Mouse (Mus musculus) MEL (cell line): ENCODE results near the gene Lin54. TPM values are rescaled to one million over a fixed set of nuclear protein-coding genes. Genes with fewer than 3 reads are reported as not detected.

ENCODE experiments used
- DNase-seq: peaks from one replicate; pipeline ENCODE4 v3.0.0; 2011; ENCODE audit warnings: low read depth, low spot score
- H3K27ac ChIP-seq: 2 replicates; pipeline ENCODE4 v1.5.1; 2012; ENCODE audit warnings: low read depth, mild to moderate bottlenecking, control low read depth, low read length, moderate library complexity; ENCODE audit not compliant: control insufficient read depth
- H3K27me3 ChIP-seq, 2 experiments: fragments of 150-350 bp in 1 of 2; sonication (generic) in 1 of 2; 2 replicates each; pipeline ENCODE4 v1.6.1; 2012; ENCODE audit warnings: low read length in 2 of 2, mild to moderate bottlenecking in 2 of 2, improper control_type of control experiment in 1 of 2, moderate library complexity in 1 of 2; ENCODE audit not compliant: insufficient read depth in 2 of 2, control insufficient read depth in 1 of 2
- H3K36me3 ChIP-seq, 2 experiments: 2 replicates each; pipeline ENCODE4 v1.6.1; 2012 to 2014; ENCODE audit warnings: low read length in 2 of 2, improper control_type of control experiment in 1 of 2, inconsistent platforms in 1 of 2, mild to moderate bottlenecking in 1 of 2; ENCODE audit not compliant: insufficient read depth in 2 of 2, control insufficient read depth in 1 of 2
- H3K4me1 ChIP-seq, 2 experiments: fragments of 150-350 bp in 1 of 2; sonication (generic) in 1 of 2; 2 replicates each; pipeline ENCODE4 v1.6.1; 2012; ENCODE audit warnings: low read length in 2 of 2, improper control_type of control experiment in 1 of 2, mild to moderate bottlenecking in 1 of 2; ENCODE audit not compliant: insufficient read depth in 2 of 2, control insufficient read depth in 1 of 2
- H3K4me3 ChIP-seq, 2 experiments: fragments of 150-350 bp in 1 of 2; sonication (generic) in 1 of 2; 2 replicates each; pipeline ENCODE4 v1.5.1; 2012; ENCODE audit warnings: low read depth in 2 of 2, low read length in 2 of 2, mild to moderate bottlenecking in 2 of 2, moderate library complexity in 2 of 2, control low read depth in 1 of 2, improper control_type of control experiment in 1 of 2; ENCODE audit not compliant: control insufficient read depth in 1 of 2, insufficient read depth in 1 of 2
- H3K79me2 ChIP-seq: 2 replicates; pipeline ENCODE4 v1.6.1; 2012; ENCODE audit warnings: mild to moderate bottlenecking, low read length, moderate library complexity; ENCODE audit not compliant: control insufficient read depth, poor library complexity, insufficient read depth
- H3K9ac ChIP-seq: 2 replicates; pipeline ENCODE4 v1.6.1; 2012; ENCODE audit warnings: low read depth, mild to moderate bottlenecking, control low read depth, low read length, moderate library complexity; ENCODE audit not compliant: control insufficient read depth, poor library complexity, severe bottlenecking
- H3K9me3 ChIP-seq: fragments of 150-350 bp; sonication (generic); replicated peaks from 2 replicates; pipeline ENCODE4 v1.6.1; 2012; ENCODE audit warnings: mild to moderate bottlenecking, low read length, improper control_type of control experiment, moderate library complexity; ENCODE audit not compliant: insufficient read depth
- BHLHE40 ChIP-seq: IDR thresholded peaks from 2 replicates; pipeline ENCODE4 v1.6.1; 2012; ENCODE audit warnings: low read depth, mild to moderate bottlenecking, inconsistent platforms, low read length, improper control_type of control experiment, borderline replicate concordance
- CHD1 ChIP-seq: IDR thresholded peaks from 2 replicates; pipeline ENCODE4 v1.6.1; 2012; ENCODE audit warnings: low read depth, mild to moderate bottlenecking, inconsistent platforms, low read length, improper control_type of control experiment
- CHD2 ChIP-seq: IDR thresholded peaks from 2 replicates; pipeline ENCODE4 v1.6.1; 2011; ENCODE audit warnings: low read length, improper control_type of control experiment
- CTCF ChIP-seq, 3 experiments: IDR thresholded peaks in 2 of 3; conservative IDR thresholded peaks in 1 of 3; 2 replicates each; pipeline ENCODE4 v1.5.1; 2011 to 2012; ENCODE audit warnings: low read length in 3 of 3, low read depth in 2 of 3, mild to moderate bottlenecking in 2 of 3, improper control_type of control experiment in 1 of 3, inconsistent platforms in 1 of 3, mixed read lengths in 1 of 3, moderate library complexity in 1 of 3; ENCODE audit not compliant: control insufficient read depth in 1 of 3, insufficient read depth in 1 of 3, poor library complexity in 1 of 3, severe bottlenecking in 1 of 3
- E2F4 ChIP-seq: IDR thresholded peaks from 2 replicates; pipeline ENCODE4 v1.6.1; 2011; ENCODE audit warnings: low read depth, low read length, improper control_type of control experiment, borderline replicate concordance
- ELF1 ChIP-seq: IDR thresholded peaks from 2 replicates; pipeline ENCODE4 v1.6.1; 2014; ENCODE audit warnings: low read depth, mild to moderate bottlenecking, inconsistent platforms, low read length, improper control_type of control experiment, moderate library complexity
- GABPA ChIP-seq: IDR thresholded peaks from 2 replicates; pipeline ENCODE4 v1.6.1; 2012; ENCODE audit warnings: low read depth, mild to moderate bottlenecking, inconsistent platforms, low read length, improper control_type of control experiment, moderate library complexity
- GATA1 ChIP-seq: IDR thresholded peaks from 2 replicates; pipeline ENCODE4 v1.6.1; 2011; ENCODE audit warnings: low read depth, low read length, improper control_type of control experiment
- HCFC1 ChIP-seq: IDR thresholded peaks from 2 replicates; pipeline ENCODE4 v1.6.1; 2012; ENCODE audit warnings: low read depth, mild to moderate bottlenecking, inconsistent platforms, low read length, improper control_type of control experiment, moderate library complexity
- JUND ChIP-seq: IDR thresholded peaks from 2 replicates; pipeline ENCODE4 v1.6.1; 2011; ENCODE audit warnings: low read depth, mild to moderate bottlenecking, improper control_type of control experiment, low read length
- KAT2A ChIP-seq: conservative IDR thresholded peaks from 2 replicates; pipeline ENCODE4 v1.6.1; 2012; ENCODE audit warnings: low read depth, low read length, improper control_type of control experiment, inconsistent platforms
- MAX ChIP-seq: IDR thresholded peaks from 2 replicates; pipeline ENCODE4 v1.6.1; 2011; ENCODE audit warnings: low read length, improper control_type of control experiment
- MAZ ChIP-seq: IDR thresholded peaks from 2 replicates; pipeline ENCODE4 v1.6.1; 2012; ENCODE audit warnings: low read depth, mild to moderate bottlenecking, inconsistent platforms, low read length, improper control_type of control experiment
- MEF2A ChIP-seq: IDR thresholded peaks from 2 replicates; pipeline ENCODE4 v1.6.1; 2014; ENCODE audit warnings: low read depth, mild to moderate bottlenecking, inconsistent platforms, low read length, improper control_type of control experiment; ENCODE audit not compliant: poor library complexity, insufficient replicate concordance, severe bottlenecking; ENCODE audit errors: extremely low read depth
- MXI1 ChIP-seq: IDR thresholded peaks from 2 replicates; pipeline ENCODE4 v1.6.1; 2011; ENCODE audit warnings: mild to moderate bottlenecking, low read depth, low read length, improper control_type of control experiment
- MYC ChIP-seq: IDR thresholded peaks from 2 replicates; pipeline ENCODE4 v1.6.1; 2011; ENCODE audit warnings: low read depth, mild to moderate bottlenecking, low read length, improper control_type of control experiment, moderate library complexity
- NELFE ChIP-seq: IDR thresholded peaks from 2 replicates; pipeline ENCODE4 v1.6.1; 2011; ENCODE audit warnings: low read depth, low read length, improper control_type of control experiment
- NRF1 ChIP-seq: IDR thresholded peaks from 2 replicates; pipeline ENCODE4 v1.6.1; 2014; ENCODE audit warnings: low read depth, mild to moderate bottlenecking, inconsistent platforms, low read length, improper control_type of control experiment, moderate library complexity; ENCODE audit not compliant: poor library complexity, insufficient read depth, severe bottlenecking
- POLR2A ChIP-seq, 2 experiments: IDR thresholded peaks; 2 replicates each; pipeline ENCODE4 v1.6.1; 2011 to 2012; ENCODE audit warnings: low read length in 2 of 2, mild to moderate bottlenecking in 2 of 2, control low read depth in 1 of 2, improper control_type of control experiment in 1 of 2, low read depth in 1 of 2, moderate library complexity in 1 of 2; ENCODE audit not compliant: control insufficient read depth in 1 of 2, insufficient read depth in 1 of 2, poor library complexity in 1 of 2
- POLR2AphosphoS2 ChIP-seq: IDR thresholded peaks from 2 replicates; pipeline ENCODE4 v1.6.1; 2011; ENCODE audit warnings: low read length, improper control_type of control experiment
- RAD21 ChIP-seq: IDR thresholded peaks from 2 replicates; pipeline ENCODE4 v1.6.1; 2011; ENCODE audit warnings: mild to moderate bottlenecking, low read depth, low read length, improper control_type of control experiment
- RCOR1 ChIP-seq: IDR thresholded peaks from 2 replicates; pipeline ENCODE4 v1.6.1; 2012; ENCODE audit warnings: low read depth, mild to moderate bottlenecking, inconsistent platforms, low read length, improper control_type of control experiment
- SIN3A ChIP-seq: IDR thresholded peaks from 2 replicates; pipeline ENCODE4 v1.6.1; 2012; ENCODE audit warnings: low read length, improper control_type of control experiment, inconsistent platforms
- TAL1 ChIP-seq: IDR thresholded peaks from 2 replicates; pipeline ENCODE4 v1.6.1; 2012; ENCODE audit warnings: mild to moderate bottlenecking, inconsistent platforms, low read length, moderate library complexity, mixed read lengths
- TBP ChIP-seq: IDR thresholded peaks from 2 replicates; pipeline ENCODE4 v1.8.0; 2011; ENCODE audit warnings: low read depth, low read length, improper control_type of control experiment
- TCF12 ChIP-seq: IDR thresholded peaks from 2 replicates; pipeline ENCODE4 v1.6.1; 2014; ENCODE audit warnings: low read depth, mild to moderate bottlenecking, inconsistent platforms, low read length, improper control_type of control experiment, moderate library complexity
- UBTF ChIP-seq: IDR thresholded peaks from 2 replicates; pipeline ENCODE4 v1.6.1; 2012; ENCODE audit warnings: low read depth, mild to moderate bottlenecking, inconsistent platforms, low read length, improper control_type of control experiment, moderate library complexity, borderline replicate concordance; ENCODE audit not compliant: insufficient read depth
- USF1 ChIP-seq: IDR thresholded peaks from 2 replicates; pipeline ENCODE4 v1.6.1; 2014; ENCODE audit warnings: low read depth, mild to moderate bottlenecking, inconsistent platforms, low read length, improper control_type of control experiment, moderate library complexity
- USF2 ChIP-seq, 2 experiments: IDR thresholded peaks; 2 replicates each; pipeline ENCODE4 v1.6.1; 2011 to 2012; ENCODE audit warnings: improper control_type of control experiment in 2 of 2, low read length in 2 of 2, borderline replicate concordance in 1 of 2, inconsistent platforms in 1 of 2, low read depth in 1 of 2, mild to moderate bottlenecking in 1 of 2; ENCODE audit not compliant: insufficient read depth in 1 of 2
- ZMIZ1 ChIP-seq: IDR thresholded peaks from 2 replicates; pipeline ENCODE4 v1.6.1; 2012; ENCODE audit warnings: low read depth, mild to moderate bottlenecking, inconsistent platforms, low read length, improper control_type of control experiment, moderate library complexity
- ZNF384 ChIP-seq: IDR thresholded peaks from 2 replicates; pipeline ENCODE4 v1.6.1; 2012; ENCODE audit warnings: low read depth, mild to moderate bottlenecking, inconsistent platforms, low read length, improper control_type of control experiment
- polyA plus RNA-seq, 2 experiments: library from polyadenylated mRNA; stranded (reverse) in 1 of 2; unstranded in 1 of 2; fragments of >175 nt in 1 of 2; fragments of >200 nt in 1 of 2; gene quantifications; 2 replicates each; pipeline versions ENCODE4 v1.2.1 to v1.2.4; 2012; ENCODE audit warnings: low replicate concordance in 2 of 2, low read depth in 1 of 2; ENCODE audit not compliant: insufficient read length in 2 of 2, insufficient read depth in 1 of 2, missing spikeins in 1 of 2
- total RNA-seq: library from RNA; depleted of rRNA; stranded (reverse); fragments of 300-350 nt; gene quantifications from 2 replicates; pipeline ENCODE4 v1.2.3, GENCODE M21; 2012

The Lin54 gene
- total and polyA plus RNA-seq, 3 experiments = 14.1 to 16.0 TPM; not detected in 1

- no peak for TF ChIP-seq GABPA
- no peak for TF ChIP-seq CHD1
- peak; percentile 72 for TF ChIP-seq NELFE
- no peak for TF ChIP-seq RAD21
- TF ChIP-seq ZNF384 = no peak
- peak; percentile 84 for TF ChIP-seq ZMIZ1
- no peak for TF ChIP-seq TAL1
- TF ChIP-seq POLR2A (IDR thresholded peaks at IDR 0.05; ENCODE audit: control insufficient read depth in 1 of 2, insufficient read depth in 1 of 2, low read depth in 1 of 2, low read length in 2 of 2, poor library complexity in 1 of 2) = peak; percentile 89
- no peak for TF ChIP-seq MEF2A
- TF ChIP-seq TBP = peak; percentile 59; the same call in 1 of the 2 replicates
- peak; percentile 43; the same call in 1 of the 2 replicates for TF ChIP-seq TCF12
- TF ChIP-seq USF2 (IDR thresholded peaks at IDR 0.05; ENCODE audit: borderline replicate concordance in 1 of 2, insufficient read depth in 1 of 2, low read depth in 1 of 2, low read length in 2 of 2) = no peak
- peak; percentile 76; the same call in 1 of the 2 replicates for TF ChIP-seq MAZ
- TF ChIP-seq HCFC1 = peak; percentile 88
- 0 out of 2 replicates have a peak, but pooled peaks have one; percentile 28 for TF ChIP-seq RCOR1
- peak; percentile 95; the same call in 1 of the 2 replicates for TF ChIP-seq MXI1
- TF ChIP-seq ELF1 = peak; percentile 100
- TF ChIP-seq SIN3A = peak; percentile 78
Measured at GRCm38 (mm10) chr5:100415761-100416590, 84.5 kb downstream of the Lin54 start, which contains the start of gene Sec31a (continued).

DNA sequence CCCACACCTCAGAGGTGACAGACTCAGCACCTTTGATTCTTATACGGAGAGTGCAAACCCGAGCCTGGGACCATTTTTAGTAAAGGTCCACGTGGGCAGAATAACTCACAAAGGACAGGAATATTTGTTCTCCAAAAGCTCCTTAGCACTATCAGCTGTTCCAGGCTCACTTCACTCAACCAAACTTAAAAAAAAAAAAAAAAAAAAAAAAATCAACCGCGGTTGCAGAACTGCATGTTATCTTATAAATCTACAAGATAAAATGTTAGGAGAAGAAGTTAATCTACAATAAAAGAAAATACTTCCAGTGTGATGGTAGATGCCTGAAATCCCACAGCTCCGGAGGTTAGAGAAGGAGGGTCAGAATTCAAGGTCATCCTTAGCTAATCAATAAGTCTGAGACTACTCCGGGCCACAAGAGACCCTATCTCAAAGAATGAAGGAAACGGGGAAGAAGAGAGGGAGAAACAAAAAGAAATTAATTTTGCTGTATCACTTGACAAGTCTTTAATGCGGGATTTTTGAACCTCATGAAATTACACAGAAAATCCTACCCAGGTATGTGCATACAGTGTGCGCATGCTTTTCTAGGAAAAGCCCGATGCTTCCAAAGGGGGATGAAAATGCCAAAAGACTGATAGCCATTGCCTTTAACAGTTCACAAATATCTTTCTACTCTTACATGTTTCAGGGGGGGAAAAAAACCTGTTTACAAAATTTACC is 85.8 kb downstream of the Lin54 start:
- H3K9ac ChIP-seq = peak overlapping the region; percentile 41
- no peaks in the 10 kb centered on the region for H3K9me3 ChIP-seq
- H3K36me3 ChIP-seq = peaks cover 0 to 23% of the 10 kb centered on the region in 2 experiments; a peak in 3 of 4 replicates
- no peak overlapping the region for H3K27ac ChIP-seq
- peaks cover 27% of the 10 kb centered on the region for H3K79me2 ChIP-seq
- H3K4me3 ChIP-seq = peak overlapping the region; percentile 45 to 96
- DNase-seq = peak; percentile 15
- H3K27me3 ChIP-seq = no peaks in the 10 kb centered on the region
- H3K4me1 ChIP-seq = peaks cover 0 to 13% of the 10 kb centered on the region in 2 experiments; a peak in 2 of 4 replicates
- no peak for TF ChIP-seq NRF1
- no peak for TF ChIP-seq MYC
- TF ChIP-seq ELF1 = no peak
- TF ChIP-seq JUND = no peak
- TF ChIP-seq GABPA = no peak
- peak; percentile 36; the same call in 1 of the 2 replicates for TF ChIP-seq TCF12
- TF ChIP-seq BHLHE40 = no peak
- TF ChIP-seq CTCF (IDR thresholded peaks at IDR 0.05 in 2 of 3, conservative IDR thresholded peaks at IDR 0.05 in 1 of 3; ENCODE audit: control insufficient read depth in 1 of 3, insufficient read depth in 1 of 3, low read depth in 2 of 3, low read length in 3 of 3, poor library complexity in 1 of 3, severe bottlenecking in 1 of 3) = no peak
- TF ChIP-seq GATA1 = peak; percentile 53; the same call in 1 of the 2 replicates
- TF ChIP-seq RCOR1 = no peak; the same call in 1 of the 2 replicates
- TF ChIP-seq POLR2AphosphoS2 = no peak
- no peak for TF ChIP-seq MAX
- no peak for TF ChIP-seq E2F4
- no peak for TF ChIP-seq CHD2
- TF ChIP-seq KAT2A = no peak
- no peak for TF ChIP-seq MAZ
- no peak for TF ChIP-seq USF1
- TF ChIP-seq NELFE = no peak
- TF ChIP-seq MEF2A = no peak
- TF ChIP-seq MXI1 = peak; percentile 51; the same call in 1 of the 2 replicates
- TF ChIP-seq UBTF = no peak
